Mouse (Mus musculus) lung, adult 2 months (tissue): ENCODE results near the gene Sgsm3.

Experiments used
- CTCF ChIP-seq: fragments of 200-500 bp; IDR thresholded peaks from 2 replicates; pipeline ENCODE4 v1.5.1; 2011; ENCODE audit warnings: mild to moderate bottlenecking, low read length, control low read depth; ENCODE audit not compliant: insufficient read depth
- POLR2A ChIP-seq: fragments of 200-500 bp; IDR thresholded peaks from 2 replicates; pipeline ENCODE4 v1.6.1; 2011; ENCODE audit warnings: low read depth, mild to moderate bottlenecking, control low read depth, low read length, borderline replicate concordance; ENCODE audit errors: extremely low read depth

DNA sequence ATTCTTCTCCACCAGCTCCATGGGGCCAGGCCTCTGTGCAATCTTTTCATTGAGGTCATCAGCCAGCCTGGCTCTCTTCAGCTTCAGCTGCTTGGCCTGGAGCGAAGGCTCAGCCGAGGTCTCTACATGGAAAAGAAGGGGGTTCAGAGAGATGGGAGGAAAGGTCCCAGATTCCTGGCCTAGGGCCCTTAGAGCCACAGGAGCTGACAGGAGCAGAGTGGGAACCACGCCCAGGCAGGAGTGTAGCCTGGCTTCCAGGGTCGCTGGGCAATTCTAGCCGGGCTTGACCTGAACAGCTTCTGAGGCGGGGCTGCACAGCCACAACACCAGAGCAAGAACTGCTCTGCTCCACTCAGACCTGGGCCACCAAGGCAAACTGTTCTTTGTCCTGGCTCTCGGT lies 44.9 kb downstream of the Sgsm3 start:
- TF ChIP-seq CTCF (no peak), POLR2A (no peak)
